Mouse (Mus musculus) testis, adult 2 months (tissue): ENCODE results near the gene Kazn.

Experiments used
- CTCF ChIP-seq: fragments of 200-500 bp; IDR thresholded peaks from 2 replicates; pipeline ENCODE4 v1.5.1; 2012; ENCODE audit warnings: low read depth, mild to moderate bottlenecking, inconsistent platforms, low read length, moderate library complexity; ENCODE audit not compliant: control insufficient read depth, insufficient read depth, insufficient replicate concordance
- POLR2A ChIP-seq: fragments of 200-500 bp; IDR thresholded peaks from 2 replicates; pipeline ENCODE4 v1.6.1; 2012; ENCODE audit warnings: low read depth, mild to moderate bottlenecking, inconsistent platforms, low read length, moderate library complexity; ENCODE audit not compliant: control insufficient read depth

DNA sequence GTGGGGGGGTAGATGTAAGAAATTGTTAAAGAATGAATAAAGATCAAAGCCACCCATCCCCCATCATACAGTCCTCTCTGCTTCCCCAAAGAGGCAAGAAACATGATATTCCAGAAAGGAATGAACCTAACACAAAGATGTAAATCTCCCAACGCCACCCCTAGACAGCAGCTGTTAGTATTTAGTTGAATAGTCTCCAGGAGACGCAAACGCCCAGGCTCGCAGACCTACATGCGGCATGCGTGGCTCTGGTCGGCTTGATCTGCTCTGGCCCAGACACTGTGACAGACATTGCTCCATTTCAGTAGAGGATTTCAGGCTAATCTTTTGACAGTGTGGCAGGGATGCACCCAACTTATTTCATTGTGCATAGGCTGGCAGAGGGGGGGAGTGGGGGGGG, 120.7 kb downstream of the Kazn start:
- no peak for TF ChIP-seq POLR2A
- TF ChIP-seq CTCF, result no peak
